Mouse (Mus musculus) embryonic facial prominence, embryonic 10.5 days (tissue): ENCODE measurements around the gene Syn3. TPM values are rescaled to one million over a fixed set of nuclear protein-coding genes. Genes with fewer than 3 reads are reported as not detected.

Source experiments
- DNase-seq: peaks from one replicate; pipeline ENCODE4 v3.0.0-alpha.2; 2017; ENCODE audit warnings: low spot score
- H3K27ac ChIP-seq: fragments of 300-500 bp; sonication (generic); replicated peaks from 2 replicates; pipeline ENCODE4 v1.5.1; 2016; ENCODE audit warnings: mild to moderate bottlenecking
- H3K27me3 ChIP-seq: fragments of 300-500 bp; sonication (generic); replicated peaks from 2 replicates; pipeline ENCODE4 v1.6.1; 2016; ENCODE audit warnings: low read depth, mild to moderate bottlenecking; ENCODE audit not compliant: poor library complexity, severe bottlenecking
- H3K36me3 ChIP-seq: fragments of 300-500 bp; sonication (generic); replicated peaks from 2 replicates; pipeline ENCODE4 v1.6.1; 2016; ENCODE audit warnings: mild to moderate bottlenecking, moderate library complexity
- H3K4me1 ChIP-seq: fragments of 300-500 bp; sonication (generic); 2 replicates; pipeline ENCODE4 v1.6.1; 2016
- H3K4me3 ChIP-seq: fragments of 300-500 bp; sonication (generic); 2 replicates; pipeline ENCODE4 v1.5.1; 2016; ENCODE audit warnings: mild to moderate bottlenecking, moderate library complexity
- H3K9me3 ChIP-seq: fragments of 300-500 bp; sonication (generic); 2 replicates; pipeline ENCODE4 v1.6.1; 2016; ENCODE audit warnings: mild to moderate bottlenecking
- WGBS: fragments of 180-500 bp; shearing (Covaris S2); methylation state at CpG from one replicate; pipeline ENCODE4 v1.1.7; 2016; 5-methylcytosine and 5-hydroxymethylcytosine counted together
- polyA plus RNA-seq: library from polyadenylated mRNA; unstranded; fragments of >200 nt; fragmentation: Nextera tagmentation; extraction: Ambion mirVana; gene quantifications from 2 replicates; pipeline ENCODE4 v1.2.1, GENCODE M21; 2016

Gene Syn3
- polyA plus RNA-seq, 1 experiment from 2014 or later, result 3.3 TPM

GRCm38 (mm10) chr10:86188614-86189013, 310.1 kb downstream of the Syn3 start:
- 84% methylated on average over 4 of the region's 4 CpGs for WGBS
- H3K9me3 ChIP-seq, result no peaks in the 10 kb centered on the region
- H3K4me1 ChIP-seq, result peaks cover 3% of the 10 kb centered on the region
- H3K4me3 ChIP-seq, result no peak overlapping the region
- no peaks in the 10 kb centered on the region for H3K36me3 ChIP-seq
- H3K27ac ChIP-seq, result no peak overlapping the region
- no peaks in the 10 kb centered on the region for H3K27me3 ChIP-seq
- no peak for DNase-seq

- H3K4me3 ChIP-seq, result no peak overlapping the region
- H3K9me3 ChIP-seq, result no peaks in the 10 kb centered on the region
Observed at GRCm38 (mm10) chr10:86187881-86188280, 310.8 kb downstream of the Syn3 start.

GRCm38 (mm10) chr10:86183148-86183885, 315.4 kb downstream of the Syn3 start:
- Histone ChIP-seq H3K27ac (peak overlapping the region; percentile 41), H3K4me3 (no peak overlapping the region), H3K9me3 (no peaks in the 10 kb centered on the region), H3K36me3 (no peaks in the 10 kb centered on the region), H3K4me1 (peaks cover 16% of the 10 kb centered on the region), H3K27me3 (no peaks in the 10 kb centered on the region)
- 65% methylated on average over 8 of the region's 8 CpGs for WGBS
- DNase-seq, result no peak

More at GRCm38 (mm10) chr10:86187881-86188280, 310.8 kb downstream of the Syn3 start:
- DNase-seq, result no peak
- Histone ChIP-seq H3K27ac (no peak overlapping the region), H3K36me3 (no peaks in the 10 kb centered on the region), H3K27me3 (no peaks in the 10 kb centered on the region), H3K4me1 (peaks cover 10% of the 10 kb centered on the region)
- 86% methylated on average over 5 of the region's 5 CpGs for WGBS

GRCm38 (mm10) chr10:86182183-86182805, 316.4 kb downstream of the Syn3 start:
- Histone ChIP-seq H3K27me3 (no peaks in the 10 kb centered on the region), H3K27ac (no peak overlapping the region), H3K4me1 (peaks cover 16% of the 10 kb centered on the region), H3K4me3 (no peak overlapping the region), H3K36me3 (no peaks in the 10 kb centered on the region), H3K9me3 (no peaks in the 10 kb centered on the region)
- 36% methylated on average over 3 of the region's 3 CpGs for WGBS
- DNase-seq, result peak; percentile 70

- WGBS, result 85% methylated on average over 2 of the region's 2 CpGs
- H3K4me1 ChIP-seq, result no peaks in the 10 kb centered on the region
- no peaks in the 10 kb centered on the region for H3K36me3 ChIP-seq
- no peaks in the 10 kb centered on the region for H3K9me3 ChIP-seq
- no peak for DNase-seq
- H3K4me3 ChIP-seq, result no peak overlapping the region
- H3K27me3 ChIP-seq, result no peaks in the 10 kb centered on the region
- H3K27ac ChIP-seq, result no peak overlapping the region
Observed at GRCm38 (mm10) chr10:86176411-86176810, 322.3 kb downstream of the Syn3 start.

GRCm38 (mm10) chr10:86174017-86174416, 324.7 kb downstream of the Syn3 start:
- Histone ChIP-seq H3K27me3 (no peaks in the 10 kb centered on the region), H3K4me3 (no peak overlapping the region), H3K9me3 (no peaks in the 10 kb centered on the region), H3K36me3 (no peaks in the 10 kb centered on the region), H3K4me1 (no peaks in the 10 kb centered on the region), H3K27ac (no peak overlapping the region)
- no peak for DNase-seq
- WGBS, result 83% methylated on average over 6 of the region's 6 CpGs

GRCm38 (mm10) chr10:86173284-86173683, 325.4 kb downstream of the Syn3 start:
- no peaks in the 10 kb centered on the region for H3K36me3 ChIP-seq
- H3K9me3 ChIP-seq, result no peaks in the 10 kb centered on the region
- DNase-seq, result no peak
- 94% methylated on average over 4 of the region's 4 CpGs for whole genome bisulfite sequencing
- no peak overlapping the region for H3K27ac ChIP-seq
- no peaks in the 10 kb centered on the region for H3K27me3 ChIP-seq
- H3K4me1 ChIP-seq, result no peaks in the 10 kb centered on the region
- no peak overlapping the region for H3K4me3 ChIP-seq

- no peak for DNase-seq
- 93% methylated on average over 1 of the region's 1 CpGs for WGBS
- H3K4me1 ChIP-seq, result peaks cover 13% of the 10 kb centered on the region
Observed at GRCm38 (mm10) chr10:86171246-86171645, 327.4 kb downstream of the Syn3 start.

GRCm38 (mm10) chr10:86168084-86168483, 330.6 kb downstream of the Syn3 start:
- Histone ChIP-seq H3K36me3 (no peaks in the 10 kb centered on the region), H3K27me3 (no peaks in the 10 kb centered on the region)
- 83% methylated on average over 2 of the region's 2 CpGs for WGBS

More at GRCm38 (mm10) chr10:86171246-86171645, 327.4 kb downstream of the Syn3 start:
- Histone ChIP-seq H3K9me3 (no peaks in the 10 kb centered on the region), H3K27me3 (no peaks in the 10 kb centered on the region), H3K4me3 (no peak overlapping the region), H3K27ac (no peak overlapping the region), H3K36me3 (no peaks in the 10 kb centered on the region)

GRCm38 (mm10) chr10:86166854-86167268, 331.8 kb downstream of the Syn3 start:
- no peak overlapping the region for H3K4me3 ChIP-seq
- no peaks in the 10 kb centered on the region for H3K9me3 ChIP-seq
- peaks cover 14% of the 10 kb centered on the region for H3K4me1 ChIP-seq
- H3K27ac ChIP-seq, result peak overlapping the region; percentile 86
- no peaks in the 10 kb centered on the region for H3K36me3 ChIP-seq
- no peaks in the 10 kb centered on the region for H3K27me3 ChIP-seq
- DNase-seq, result peak; percentile 47
- 16% methylated on average over 4 of the region's 4 CpGs for WGBS

More at GRCm38 (mm10) chr10:86168084-86168483, 330.6 kb downstream of the Syn3 start:
- no peaks in the 10 kb centered on the region for H3K9me3 ChIP-seq
- H3K27ac ChIP-seq, result 0 out of 2 replicates have a peak overlapping the region, but pooled peaks have one; percentile 86
- no peak for DNase-seq
- peaks cover 13% of the 10 kb centered on the region for H3K4me1 ChIP-seq
- no peak overlapping the region for H3K4me3 ChIP-seq

- H3K4me3 ChIP-seq, result no peak overlapping the region
- no peak overlapping the region for H3K27ac ChIP-seq
- H3K27me3 ChIP-seq, result no peaks in the 10 kb centered on the region
- no peak for DNase-seq
- WGBS, result 65% methylated on average over 3 of the region's 3 CpGs
- no peaks in the 10 kb centered on the region for H3K36me3 ChIP-seq
- no peaks in the 10 kb centered on the region for H3K9me3 ChIP-seq
- H3K4me1 ChIP-seq, result peaks cover 20% of the 10 kb centered on the region
Observed at GRCm38 (mm10) chr10:86164098-86164497, 334.6 kb downstream of the Syn3 start.

GRCm38 (mm10) chr10:86161783-86162271, 336.9 kb downstream of the Syn3 start:
- no peaks in the 10 kb centered on the region for H3K9me3 ChIP-seq
- no peak overlapping the region for H3K27ac ChIP-seq
- no peak for DNase-seq
- peaks cover 19% of the 10 kb centered on the region for H3K4me1 ChIP-seq
- no peaks in the 10 kb centered on the region for H3K27me3 ChIP-seq
- 84% methylated on average over 6 of the region's 6 CpGs for WGBS
- H3K36me3 ChIP-seq, result no peaks in the 10 kb centered on the region
- H3K4me3 ChIP-seq, result no peak overlapping the region
